Comparison of ENCODE assay signal across 8 mouse cellular contexts in genomic region chr4:133093056-133093455, GRCm38 (mm10). TPM values are rescaled to one million over a fixed set of nuclear protein-coding genes. Genes with fewer than 3 reads are reported as not detected.
DNase-seq lines count a peak whose midpoint lies in the region; ATAC-seq and TF ChIP-seq lines count a peak whose summit lies in the region.

No protein-coding gene starts in this region.

- no peak for TF ChIP-seq CTCF in left cerebral cortex, adult 2 months (IDR thresholded peaks at IDR 0.05)

- H3K4me2 ChIP-seq in embryonic facial prominence, embryonic 13.5 days: no peak overlapping the region
- H3K4me2 ChIP-seq in hindbrain, embryonic 16.5 days (ENCODE audit: low read length): no peak overlapping the region
- H3K4me2 ChIP-seq in midbrain, embryonic 15.5 days: no peak overlapping the region

- no peak for DNase-seq in left cerebral cortex, adult 2 months (ENCODE audit: extremely low spot score in 1 of 2, low spot score in 2 of 2)
- no peak for DNase-seq in left cerebral cortex, postnatal 10 days (ENCODE audit: extremely low spot score in 1 of 2, low spot score in 2 of 2)
- no peak for DNase-seq in right cerebral cortex, postnatal 10 days (ENCODE audit: low spot score in 2 of 2)
- no peak for DNase-seq in gastrocnemius, adult 18-20 months (ENCODE audit: low spot score)
- no peak for DNase-seq in thymus, postnatal 36 days

- 71% methylated on average over 6 of the region's 6 CpGs for WGBS in embryonic facial prominence, embryonic 13.5 days
- WGBS in hindbrain, embryonic 16.5 days: 60% methylated on average over 6 of the region's 6 CpGs
- WGBS in midbrain, embryonic 15.5 days: 51% methylated on average over 6 of the region's 6 CpGs

- no peaks in the 10 kb centered on the region for H3K9me3 ChIP-seq in embryonic facial prominence, embryonic 13.5 days
- H3K9me3 ChIP-seq in hindbrain, embryonic 16.5 days (ENCODE audit: control insufficient read depth, low read length): no peaks in the 10 kb centered on the region
- no peaks in the 10 kb centered on the region for H3K9me3 ChIP-seq in midbrain, embryonic 15.5 days

- H3K4me1 ChIP-seq in embryonic facial prominence, embryonic 13.5 days: peaks cover 67% of the 10 kb centered on the region
- peaks cover 57% of the 10 kb centered on the region for H3K4me1 ChIP-seq in hindbrain, embryonic 16.5 days (ENCODE audit: control insufficient read depth, insufficient read depth, low read depth, low read length)
- peaks cover 59% of the 10 kb centered on the region for H3K4me1 ChIP-seq in midbrain, embryonic 15.5 days

- ATAC-seq in embryonic facial prominence, embryonic 13.5 days (ENCODE audit: insufficient number of reproducible peaks, insufficient read depth, low FRiP score, low TSS enrichment, low read depth): no peak
- no peak for ATAC-seq in hindbrain, embryonic 16.5 days
- no peak for ATAC-seq in midbrain, embryonic 15.5 days (replicated peaks)

- H3K36me3 ChIP-seq in embryonic facial prominence, embryonic 13.5 days: no peaks in the 10 kb centered on the region
- H3K36me3 ChIP-seq in hindbrain, embryonic 16.5 days (ENCODE audit: control insufficient read depth, insufficient read depth, low read length): no peaks in the 10 kb centered on the region
- H3K36me3 ChIP-seq in midbrain, embryonic 15.5 days (replicated peaks): no peaks in the 10 kb centered on the region

- H3K9ac ChIP-seq in embryonic facial prominence, embryonic 13.5 days: no peak overlapping the region
- H3K9ac ChIP-seq in hindbrain, embryonic 16.5 days (ENCODE audit: low read depth, low read length): no peak overlapping the region
- H3K9ac ChIP-seq in midbrain, embryonic 15.5 days: no peak overlapping the region

- H3K27me3 ChIP-seq in embryonic facial prominence, embryonic 13.5 days: no peaks in the 10 kb centered on the region
- H3K27me3 ChIP-seq in hindbrain, embryonic 16.5 days (replicated peaks; ENCODE audit: control insufficient read depth, insufficient read depth, low read length): no peaks in the 10 kb centered on the region
- H3K27me3 ChIP-seq in midbrain, embryonic 15.5 days (replicated peaks): no peaks in the 10 kb centered on the region

- no peak overlapping the region for H3K4me3 ChIP-seq in left cerebral cortex, adult 2 months
- no peak overlapping the region for H3K4me3 ChIP-seq in embryonic facial prominence, embryonic 13.5 days
- no peak overlapping the region for H3K4me3 ChIP-seq in hindbrain, embryonic 16.5 days (ENCODE audit: low read length)
- H3K4me3 ChIP-seq in midbrain, embryonic 15.5 days: no peak overlapping the region

- peak overlapping the region; percentile 83 for H3K27ac ChIP-seq in left cerebral cortex, adult 2 months
- H3K27ac ChIP-seq in embryonic facial prominence, embryonic 13.5 days: peak overlapping the region; percentile 97; the same call in 1 of the 2 replicates
- peak overlapping the region; percentile 87 for H3K27ac ChIP-seq in hindbrain, embryonic 16.5 days (ENCODE audit: low read depth, low read length)
- H3K27ac ChIP-seq in midbrain, embryonic 15.5 days: peak overlapping the region; percentile 64; the same call in 1 of the 2 replicates

- intact Hi-C loops in left cerebral cortex, adult 2 months (cut with DNase I): no loop called here
- intact Hi-C loops in left cerebral cortex, postnatal 10 days (cut with DNase I): loop anchor here (5.0 kb wide), 1 partner anchor 104 kb away; no protein-coding TSS in a partner anchor

RNA-seq across cellular contexts. Expression of gene Wasf2, which starts 37.2 kb away (rescaled TPM):
- 10 to 100 TPM; 25.7 to 34.3 TPM for total RNA-seq in left cerebral cortex, adult 2 months (2021)
- total RNA-seq in left cerebral cortex, postnatal 10 days (2021): 10 to 100 TPM; 23.9 to 38.5 TPM
- polyA plus RNA-seq in embryonic facial prominence, embryonic 13.5 days (2015; fragmentation: Nextera tagmentation; extraction: Ambion mirVana): 118 and 142 TPM in 2 replicates
- 22.7 and 23.2 TPM in 2 replicates for polyA plus RNA-seq in hindbrain, embryonic 16.5 days (2015; fragmentation: Nextera tagmentation; extraction: Ambion mirVana)
- polyA plus RNA-seq in midbrain, embryonic 15.5 days (2015; fragmentation: Nextera tagmentation; extraction: Ambion mirVana): 27.4 and 27.7 TPM in 2 replicates
- 10 to 100 TPM; 29.1 to 33.3 TPM for total RNA-seq in gastrocnemius, adult 18-20 months (2021)
